Mouse (Mus musculus): ENCODE results near the gene Inafm1. TPM values are rescaled to one million over a fixed set of nuclear protein-coding genes. Genes with fewer than 3 reads are reported as not detected.

Gene Inafm1
- total RNA-seq, 1 experiment, result 2.1 TPM

GRCm38 (mm10) chr7:16284904-16285303 is 11.5 kb upstream of the Inafm1 start:
- peak overlapping the region; percentile 68 to 94 for H3K4me3 ChIP-seq (ENCODE audit: insufficient read depth in 1 of 2, low read depth in 1 of 2, low read length in 2 of 2, poor library complexity in 1 of 2, severe bottlenecking in 1 of 2)
- H3K36me3 ChIP-seq (ENCODE audit: control insufficient read depth, insufficient read depth, low read length, poor library complexity, severe bottlenecking), result peaks cover 20% of the 10 kb centered on the region
- no peaks in the 10 kb centered on the region for H3K9me3 ChIP-seq (ENCODE audit: control insufficient read depth, insufficient read depth, low read depth, low read length)
- TF ChIP-seq ZNF384 (IDR thresholded peaks at IDR 0.05; ENCODE audit: low read depth, low read length) (no peak), CHD2 (IDR thresholded peaks at IDR 0.05; ENCODE audit: low read depth, low read length) (no peak), MAFK (IDR thresholded peaks at IDR 0.05; ENCODE audit: insufficient read depth, low read depth, low read length) (no peak)
- no peak overlapping the region for H3K9ac ChIP-seq (ENCODE audit: insufficient read depth, low read depth, low read length, poor library complexity, severe bottlenecking)
- in situ Hi-C loops (cut with MboI; ENCODE audit: low sequenced_read_pairs in 2 of 2, unreplicated experiment in 2 of 2), result no loop called here
- H3K27ac ChIP-seq (ENCODE audit: insufficient read depth, low read depth, low read length, poor library complexity, severe bottlenecking), result no peak overlapping the region
- no peak for DNase-seq (ENCODE audit: low read depth, low spot score)
- peaks cover 0 to 6% of the 10 kb centered on the region in 2 experiments; a peak in 2 of 4 replicates for H3K4me1 ChIP-seq (ENCODE audit: control insufficient read depth in 2 of 2, insufficient read depth in 2 of 2, low read length in 2 of 2, poor library complexity in 1 of 2)

GRCm38 (mm10) chr7:16284001-16284400 is 10.6 kb upstream of the Inafm1 start:
- no peak for DNase-seq (ENCODE audit: low read depth, low spot score)
- Histone ChIP-seq H3K4me1 (ENCODE audit: control insufficient read depth in 2 of 2, insufficient read depth in 2 of 2, low read length in 2 of 2, poor library complexity in 1 of 2) (peaks cover 0 to 6% of the 10 kb centered on the region in 2 experiments; a peak in 2 of 4 replicates), H3K36me3 (ENCODE audit: control insufficient read depth, insufficient read depth, low read length, poor library complexity, severe bottlenecking) (peaks cover 20% of the 10 kb centered on the region), H3K4me3 (ENCODE audit: insufficient read depth in 1 of 2, low read depth in 1 of 2, low read length in 2 of 2, poor library complexity in 1 of 2, severe bottlenecking in 1 of 2) (no peak overlapping the region), H3K9me3 (ENCODE audit: control insufficient read depth, insufficient read depth, low read depth, low read length) (no peaks in the 10 kb centered on the region), H3K27ac (ENCODE audit: insufficient read depth, low read depth, low read length, poor library complexity, severe bottlenecking) (no peak overlapping the region), H3K9ac (ENCODE audit: insufficient read depth, low read depth, low read length, poor library complexity, severe bottlenecking) (no peak overlapping the region)
- in situ Hi-C loops (cut with MboI; ENCODE audit: low sequenced_read_pairs in 2 of 2, unreplicated experiment in 2 of 2), result no loop called here
- TF ChIP-seq ZC3H11A (IDR thresholded peaks at IDR 0.05; ENCODE audit: borderline replicate concordance, low read depth, low read length) (no peak), CHD2 (IDR thresholded peaks at IDR 0.05; ENCODE audit: low read depth, low read length) (no peak), HCFC1 (IDR thresholded peaks at IDR 0.05; ENCODE audit: borderline replicate concordance, insufficient read depth, low read length) (no peak), ZNF384 (IDR thresholded peaks at IDR 0.05; ENCODE audit: low read depth, low read length) (no peak), MAFK (IDR thresholded peaks at IDR 0.05; ENCODE audit: insufficient read depth, low read depth, low read length) (no peak)

GRCm38 (mm10) chr7:16282334-16282733 is 8.9 kb upstream of the Inafm1 start:
- Histone ChIP-seq H3K27ac (ENCODE audit: insufficient read depth, low read depth, low read length, poor library complexity, severe bottlenecking) (no peak overlapping the region), H3K36me3 (ENCODE audit: control insufficient read depth, insufficient read depth, low read length, poor library complexity, severe bottlenecking) (peaks cover 23% of the 10 kb centered on the region), H3K9ac (ENCODE audit: insufficient read depth, low read depth, low read length, poor library complexity, severe bottlenecking) (no peak overlapping the region), H3K4me1 (ENCODE audit: control insufficient read depth in 2 of 2, insufficient read depth in 2 of 2, low read length in 2 of 2, poor library complexity in 1 of 2) (peaks cover 0 to 6% of the 10 kb centered on the region in 2 experiments; a peak in 2 of 4 replicates), H3K4me3 (ENCODE audit: insufficient read depth in 1 of 2, low read depth in 1 of 2, low read length in 2 of 2, poor library complexity in 1 of 2, severe bottlenecking in 1 of 2) (no peak overlapping the region), H3K9me3 (ENCODE audit: control insufficient read depth, insufficient read depth, low read depth, low read length) (no peaks in the 10 kb centered on the region)
- DNase-seq (ENCODE audit: low read depth, low spot score), result no peak
- TF ChIP-seq MAFK (IDR thresholded peaks at IDR 0.05; ENCODE audit: insufficient read depth, low read depth, low read length), result no peak
- TF ChIP-seq ZC3H11A (IDR thresholded peaks at IDR 0.05; ENCODE audit: borderline replicate concordance, low read depth, low read length), result no peak
- no peak for TF ChIP-seq ZNF384 (IDR thresholded peaks at IDR 0.05; ENCODE audit: low read depth, low read length)
- in situ Hi-C loops (cut with MboI; ENCODE audit: low sequenced_read_pairs in 2 of 2, unreplicated experiment in 2 of 2), result no loop called here

- no peak overlapping the region for H3K27ac ChIP-seq (ENCODE audit: insufficient read depth, low read depth, low read length, poor library complexity, severe bottlenecking)
- H3K4me1 ChIP-seq (ENCODE audit: control insufficient read depth in 2 of 2, insufficient read depth in 2 of 2, low read length in 2 of 2, poor library complexity in 1 of 2), result peaks cover 0 to 6% of the 10 kb centered on the region in 2 experiments; a peak in 2 of 4 replicates
- 0 out of 2 replicates have a peak overlapping the region, but pooled peaks have one; percentile 49 for H3K9ac ChIP-seq (ENCODE audit: insufficient read depth, low read depth, low read length, poor library complexity, severe bottlenecking)
- H3K4me3 ChIP-seq (ENCODE audit: insufficient read depth in 1 of 2, low read depth in 1 of 2, low read length in 2 of 2, poor library complexity in 1 of 2, severe bottlenecking in 1 of 2), result peak overlapping the region in 1 of 2 experiments; percentile 27; a peak in 1 of 4 replicates
- no peak for TF ChIP-seq ZNF384 (IDR thresholded peaks at IDR 0.05; ENCODE audit: low read depth, low read length)
- TF ChIP-seq HCFC1 (IDR thresholded peaks at IDR 0.05; ENCODE audit: borderline replicate concordance, insufficient read depth, low read length), result no peak
- no peak for TF ChIP-seq MAFK (IDR thresholded peaks at IDR 0.05; ENCODE audit: insufficient read depth, low read depth, low read length)
- no peak for TF ChIP-seq ZC3H11A (IDR thresholded peaks at IDR 0.05; ENCODE audit: borderline replicate concordance, low read depth, low read length)
- no peak for TF ChIP-seq CHD2 (IDR thresholded peaks at IDR 0.05; ENCODE audit: low read depth, low read length)
- in situ Hi-C loops (cut with MboI; ENCODE audit: low sequenced_read_pairs in 2 of 2, unreplicated experiment in 2 of 2), result no loop called here
- DNase-seq (ENCODE audit: low read depth, low spot score), result no peak
- H3K36me3 ChIP-seq (ENCODE audit: control insufficient read depth, insufficient read depth, low read length, poor library complexity, severe bottlenecking), result peaks cover 34% of the 10 kb centered on the region
- no peaks in the 10 kb centered on the region for H3K9me3 ChIP-seq (ENCODE audit: control insufficient read depth, insufficient read depth, low read depth, low read length)
These were observed 7.3 kb upstream of the Inafm1 start for GRCm38 (mm10) chr7:16280721-16281120.
